23 mouse cellular contexts compared by ENCODE assay signal in genomic region chr11:44708290-44708685, GRCm38 (mm10).
DNase-seq lines count a peak whose midpoint lies in the region; ATAC-seq lines count a peak whose summit lies in the region.
"Had no signal": no experiment of that assay in that cellular context is flagged by ENCODE, and none has a peak within 500 bp of the region (broad histone marks: within the 10 kb centered on the region; RNA-seq: fewer than 3 reads in every experiment).

No protein-coding gene starts in this region.

- 77% methylated on average over 6 of the region's 6 CpGs for WGBS in hindbrain, embryonic 14.5 days
- 76% methylated on average over 6 of the region's 6 CpGs for WGBS in hindbrain, embryonic 12.5 days
- 77% methylated on average over 6 of the region's 6 CpGs for WGBS in limb, embryonic 10.5 days

- H3K4me1 ChIP-seq in hindbrain, embryonic 14.5 days (replicated peaks; ENCODE audit: control insufficient read depth, insufficient read depth, low read length): peaks cover 11% of the 10 kb centered on the region
- H3K4me1 ChIP-seq in hindbrain, embryonic 12.5 days: peaks cover 14% of the 10 kb centered on the region
- peaks cover 27% of the 10 kb centered on the region for H3K4me1 ChIP-seq in limb, embryonic 10.5 days

- DNase-seq in heart, adult 11 months: peak; percentile 77
- no peak for DNase-seq in heart, adult 8-10 months (ENCODE audit: low spot score)
- no peak for DNase-seq in hindbrain, embryonic 14.5 days (ENCODE audit: low spot score)
- peak; percentile 21 for DNase-seq in ES-CJ7 (ENCODE audit: low read depth, low spot score)
- no peak for DNase-seq in limb, embryonic 10.5 days (ENCODE audit: low spot score)
- DNase-seq in spleen, postnatal 14 days (ENCODE audit: low spot score in 2 of 2): no peak
- DNase-seq: adrenal gland, adult 2 months; cerebellum, adult 11-12 months; cerebellum, postnatal 10 days; heart, postnatal 14 days; kidney, adult 18-20 months; liver, postnatal 0 days; lung, postnatal 10 days had no signal

- no peak overlapping the region for H3K4me3 ChIP-seq in hindbrain, embryonic 14.5 days (replicated peaks; ENCODE audit: low read length)
- H3K4me3 ChIP-seq in hindbrain, embryonic 12.5 days: no peak overlapping the region
- no peak overlapping the region for H3K4me3 ChIP-seq in limb, embryonic 10.5 days
- H3K4me3 ChIP-seq: erythroblast, embryonic 14.5 days; forebrain, embryonic 13.5 days; left cerebral cortex, adult 2 months; limb, embryonic 12.5 days; midbrain, embryonic 12.5 days had no signal

- no peaks in the 10 kb centered on the region for H3K9me3 ChIP-seq in hindbrain, embryonic 14.5 days (ENCODE audit: control insufficient read depth, low read length)
- no peaks in the 10 kb centered on the region for H3K9me3 ChIP-seq in hindbrain, embryonic 12.5 days (replicated peaks)
- H3K9me3 ChIP-seq in limb, embryonic 10.5 days (replicated peaks): no peaks in the 10 kb centered on the region
- H3K9me3 ChIP-seq: forebrain, embryonic 13.5 days; G1E; limb, embryonic 12.5 days; midbrain, embryonic 12.5 days had no signal

- peak overlapping the region; percentile 38; the same call in 1 of the 2 replicates for H3K27ac ChIP-seq in hindbrain, embryonic 14.5 days
- no peak overlapping the region for H3K27ac ChIP-seq in hindbrain, embryonic 12.5 days
- H3K27ac ChIP-seq in limb, embryonic 10.5 days: peak overlapping the region; percentile 82; the same call in 1 of the 2 replicates
- H3K27ac ChIP-seq: forebrain, embryonic 13.5 days had no signal

- H3K27me3 ChIP-seq in hindbrain, embryonic 14.5 days (ENCODE audit: control insufficient read depth, insufficient read depth, low read length): no peaks in the 10 kb centered on the region
- H3K27me3 ChIP-seq in hindbrain, embryonic 12.5 days: no peaks in the 10 kb centered on the region
- no peaks in the 10 kb centered on the region for H3K27me3 ChIP-seq in limb, embryonic 10.5 days (ENCODE audit: low read depth, poor library complexity, severe bottlenecking)
- H3K27me3 ChIP-seq: limb, embryonic 12.5 days; midbrain, embryonic 12.5 days had no signal

- no peak for ATAC-seq in hindbrain, embryonic 14.5 days (ENCODE audit: low FRiP score)
- ATAC-seq in hindbrain, embryonic 12.5 days (ENCODE audit: low FRiP score): no peak
- ATAC-seq: CD4-positive, CD25-positive, alpha-beta regulatory T cell, adult 4 months; forebrain, embryonic 13.5 days; inflammation-experienced regulatory T-cells, adult 6 months; liver, postnatal 0 days had no signal

- no peaks in the 10 kb centered on the region for H3K36me3 ChIP-seq in hindbrain, embryonic 14.5 days (replicated peaks; ENCODE audit: control insufficient read depth, insufficient read depth)
- no peaks in the 10 kb centered on the region for H3K36me3 ChIP-seq in hindbrain, embryonic 12.5 days
- no peaks in the 10 kb centered on the region for H3K36me3 ChIP-seq in limb, embryonic 10.5 days
- H3K36me3 ChIP-seq: G1E; limb, embryonic 12.5 days; midbrain, embryonic 12.5 days had no signal

- H3K9ac ChIP-seq in hindbrain, embryonic 14.5 days: no peak overlapping the region
- H3K9ac ChIP-seq in hindbrain, embryonic 12.5 days: no peak overlapping the region
- H3K9ac ChIP-seq: forebrain, embryonic 13.5 days; limb, embryonic 12.5 days; liver, postnatal 0 days; midbrain, embryonic 12.5 days had no signal

- no peak overlapping the region for H3K4me2 ChIP-seq in hindbrain, embryonic 14.5 days (replicated peaks)
- H3K4me2 ChIP-seq in hindbrain, embryonic 12.5 days (replicated peaks): no peak overlapping the region
- H3K4me2 ChIP-seq: liver, embryonic 11.5 days had no signal

Comparison
In these comparisons a context has a peak if more than half of its experiments do, and no peak if none do; other contexts are left out.
1. DNase-seq: peak in heart, adult 11 months (single experiment) and ES-CJ7 (single experiment); none in heart, adult 8-10 months (single experiment), hindbrain, embryonic 14.5 days (single experiment), limb, embryonic 10.5 days (single experiment) and spleen, postnatal 14 days (0 of 2).